Comparison of ENCODE assay signal across 1 mouse cellular context in the genomic region with DNA sequence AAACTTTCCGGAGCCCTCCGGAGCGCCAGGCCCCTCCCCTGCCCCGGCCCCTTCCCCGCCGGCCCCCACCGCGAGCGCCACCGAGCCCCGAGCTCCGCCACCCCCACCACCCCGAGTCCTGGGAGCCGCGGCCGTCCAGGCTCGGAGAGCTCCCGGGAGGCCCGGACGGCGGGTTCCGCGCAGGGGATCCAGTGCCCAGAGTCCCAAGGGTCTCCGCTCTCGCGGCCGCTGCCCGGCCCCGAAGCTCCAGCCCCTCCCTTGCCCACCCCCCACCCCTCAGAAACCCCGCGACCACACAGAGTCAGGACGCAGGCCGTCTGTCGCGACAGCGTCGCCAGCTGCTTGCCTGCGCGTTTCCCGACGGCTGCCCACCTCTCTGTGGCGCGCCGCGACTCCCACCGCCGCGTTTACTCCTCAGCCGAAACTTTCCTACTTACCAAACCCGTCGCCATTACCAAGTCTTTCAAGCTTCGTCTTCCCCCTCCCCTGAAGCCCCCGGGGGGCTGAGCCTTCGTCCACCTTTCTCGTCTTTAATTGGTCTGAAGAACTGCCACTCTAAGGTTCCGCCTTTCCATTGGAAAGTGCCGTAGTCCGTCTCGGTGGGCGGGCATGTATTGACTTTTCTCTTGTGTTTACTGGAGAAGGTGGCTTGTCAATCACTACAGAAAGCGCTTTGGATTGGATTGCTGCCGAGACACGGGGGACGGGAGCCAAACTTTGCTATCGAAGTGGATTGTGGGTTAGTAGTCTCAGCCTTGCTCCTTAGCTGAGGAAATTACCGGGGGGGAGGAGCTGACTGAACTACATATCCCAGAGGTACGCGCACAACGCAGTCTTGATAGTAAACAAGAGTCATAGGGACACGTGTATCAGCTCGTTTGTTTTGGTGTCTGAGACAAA.
TF ChIP-seq lines count a peak whose summit lies in the region.

A gene (minus strand): TSS at position 777 of the 900 bp plus-strand sequence.

TF ChIP-seq in CH12.LX, 34 proteins besides CTCF, POLR2A, EP300 and RAD21 (continued from another document):
- peak; percentile 65 for TF ChIP-seq TBP (conservative IDR thresholded peaks at IDR 0.05; ENCODE audit: low read depth, low read length)
- TF ChIP-seq HCFC1 (IDR thresholded peaks at IDR 0.05; ENCODE audit: low read depth, low read length), result peak; percentile 98
- TF ChIP-seq USF1 (IDR thresholded peaks at IDR 0.05; ENCODE audit: low read depth, low read length), result peak; percentile 62
- peak; percentile 77 for TF ChIP-seq MEF2A (IDR thresholded peaks at IDR 0.05; ENCODE audit: borderline replicate concordance, low read depth, low read length)
- TF ChIP-seq GABPA (IDR thresholded peaks at IDR 0.05; ENCODE audit: insufficient replicate concordance, low read depth, low read length), result peak; percentile 76; the same call in 1 of the 2 replicates
- TF ChIP-seq ELF1 (IDR thresholded peaks at IDR 0.05; ENCODE audit: low read depth, low read length), result no peak
- TF ChIP-seq SIN3A (IDR thresholded peaks at IDR 0.05; ENCODE audit: low read length), result peak; percentile 100
- TF ChIP-seq CHD2 (IDR thresholded peaks at IDR 0.05; ENCODE audit: low read length), result peak; percentile 97
- TF ChIP-seq CHD1 (IDR thresholded peaks at IDR 0.05; ENCODE audit: low read depth, low read length), result no peak
- TF ChIP-seq JUND (conservative IDR thresholded peaks at IDR 0.05; ENCODE audit: low read depth, low read length), result no peak
- peak; percentile 66; the same call in 1 of the 2 replicates for TF ChIP-seq IRF4 (IDR thresholded peaks at IDR 0.05; ENCODE audit: low read depth, low read length)
- peak; percentile 90 for TF ChIP-seq BHLHE40 (IDR thresholded peaks at IDR 0.05; ENCODE audit: low read depth, low read length)
- peak; percentile 99 for TF ChIP-seq MAZ (IDR thresholded peaks at IDR 0.05; ENCODE audit: low read depth, low read length)
